Mouse (Mus musculus) adrenal gland, postnatal 0 days (tissue): ENCODE results near the gene Gm10334. TPM values are rescaled to one million over a fixed set of nuclear protein-coding genes. Genes with fewer than 3 reads are reported as not detected.

Source experiments
- polyA plus RNA-seq: library from polyadenylated mRNA; unstranded; fragments of >200 nt; fragmentation: Nextera tagmentation; extraction: Ambion mirVana; gene quantifications from 2 replicates; pipeline ENCODE4 v1.2.1, GENCODE M21; 2015

Gm10334 gene
- polyA plus RNA-seq: not detected in 2 replicates

DNA sequence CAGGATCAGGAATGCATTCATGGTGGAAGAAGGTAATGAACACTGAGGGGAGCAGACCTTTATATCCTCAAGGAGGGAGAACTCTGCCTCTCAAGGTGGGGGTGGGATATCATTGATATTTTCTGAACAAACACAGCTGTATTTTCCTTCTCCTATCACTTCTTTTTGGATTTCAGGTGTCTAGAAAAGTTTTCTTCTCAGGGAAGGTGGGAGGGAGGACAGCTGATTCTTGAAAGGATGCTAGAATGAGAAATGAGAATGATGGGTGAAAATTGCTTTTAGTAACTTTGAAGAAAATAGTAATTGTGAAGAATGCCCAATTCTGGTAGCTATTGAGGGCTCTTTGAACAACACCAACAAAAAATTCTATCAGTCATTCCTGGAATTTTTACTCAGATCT is at the start of gene Gm10334:
Gene Gm10334, minus strand, starts transcription at position 101 of the 400 bp plus-strand sequence.

DNA sequence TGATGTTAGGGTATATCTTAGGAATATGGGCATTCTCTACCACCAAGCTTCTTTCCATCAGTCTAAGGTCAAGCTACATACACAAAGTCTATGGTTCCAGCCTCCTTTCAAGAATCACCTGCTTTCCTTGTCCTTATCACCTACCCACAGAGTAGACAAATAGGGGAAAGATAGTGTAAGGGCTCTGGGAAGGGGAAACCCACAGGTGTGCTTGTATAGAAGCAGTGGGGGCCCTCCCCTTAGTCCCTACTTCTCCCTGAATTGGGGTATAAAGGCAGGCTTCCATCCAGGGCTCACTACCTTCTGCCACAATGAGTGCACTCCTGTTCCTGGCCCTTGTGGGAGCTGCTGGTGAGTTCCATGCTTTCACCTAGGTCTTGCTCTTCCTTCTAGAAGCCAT is 12.7 kb upstream of the Gm10334 start, which contains the start of gene Prss1:
Gene Prss1, plus strand, starts transcription at position 301 of the 400 bp plus-strand sequence.

Other genes starting within 250 kb of the Gm10334 start
- not detected in 2 replicates for gene Try4, start 143.9 kb downstream of the Gm10334 start, polyA plus RNA-seq
- not detected in 2 replicates for gene Try5, start 129.3 kb downstream of the Gm10334 start, polyA plus RNA-seq
- gene Try10, start 92.0 kb downstream of the Gm10334 start, polyA plus RNA-seq: not detected in 2 replicates
- gene Prss3, start 68.5 kb downstream of the Gm10334 start, polyA plus RNA-seq: not detected in 2 replicates
- gene Gm5771, start 53.8 kb downstream of the Gm10334 start, polyA plus RNA-seq: not detected in 2 replicates
- not detected in 2 replicates for gene Prss1, start 12.8 kb upstream of the Gm10334 start, polyA plus RNA-seq
- 0.22 TPM in 1 of 2 replicates, not detected in the other for gene Prss2, start 75.6 kb upstream of the Gm10334 start, polyA plus RNA-seq
- gene Ephb6, start 159.3 kb upstream of the Gm10334 start, polyA plus RNA-seq: 12.8 and 17.1 TPM in 2 replicates
- 0.19 and 0.27 TPM in 2 replicates for gene Trpv6, start 190.3 kb upstream of the Gm10334 start, polyA plus RNA-seq
- gene Trpv5, start 234.6 kb upstream of the Gm10334 start, polyA plus RNA-seq: 0.11 TPM in 1 of 2 replicates, not detected in the other
- gene Llcfc1, start 238.3 kb upstream of the Gm10334 start, polyA plus RNA-seq: not detected in 2 replicates